Mouse (Mus musculus) spleen, embryonic (tissue): ENCODE data around the gene Ormdl3.

ENCODE experiments used
- CTCF ChIA-PET: fragments of 350-600 bp; sonication (Branson Sonifier 250); formaldehyde crosslinking; loops from one replicate; lab custom pipeline; 2022; lab: Charles Lee

The Ormdl3 gene

DNA sequence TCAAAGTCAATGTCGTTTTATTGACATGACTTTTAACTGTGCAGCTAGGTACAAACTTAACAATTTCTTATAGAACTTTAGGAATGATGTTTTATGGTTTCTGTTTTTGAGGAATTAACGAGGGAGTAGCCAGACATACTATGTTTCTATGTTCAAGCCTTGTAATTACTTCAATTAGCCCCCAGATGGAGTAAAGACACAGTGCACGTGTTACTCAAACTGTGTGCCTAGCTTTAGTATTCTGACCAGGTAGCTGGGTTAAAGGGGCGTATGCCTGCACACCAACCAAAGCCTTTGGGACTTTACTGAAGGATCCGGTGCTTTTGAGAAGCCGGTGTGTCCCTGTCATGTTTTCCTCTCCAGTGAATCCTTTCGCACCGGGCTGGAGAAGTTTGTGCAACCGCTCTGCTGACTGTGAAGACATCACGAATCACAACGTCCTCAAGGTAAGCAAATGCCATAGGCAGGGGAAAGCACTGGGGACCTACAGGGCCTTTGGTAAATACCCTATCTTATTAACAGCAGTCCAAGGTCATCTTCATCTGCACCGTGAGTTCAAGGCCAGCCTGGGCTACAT is 32.0 kb downstream of the Ormdl3 start:
- CTCF ChIA-PET, result interaction anchor here (0.7 kb wide), 1 partner anchor 48 kb away, joined by 11 read pairs; no protein-coding TSS in a partner anchor

DNA sequence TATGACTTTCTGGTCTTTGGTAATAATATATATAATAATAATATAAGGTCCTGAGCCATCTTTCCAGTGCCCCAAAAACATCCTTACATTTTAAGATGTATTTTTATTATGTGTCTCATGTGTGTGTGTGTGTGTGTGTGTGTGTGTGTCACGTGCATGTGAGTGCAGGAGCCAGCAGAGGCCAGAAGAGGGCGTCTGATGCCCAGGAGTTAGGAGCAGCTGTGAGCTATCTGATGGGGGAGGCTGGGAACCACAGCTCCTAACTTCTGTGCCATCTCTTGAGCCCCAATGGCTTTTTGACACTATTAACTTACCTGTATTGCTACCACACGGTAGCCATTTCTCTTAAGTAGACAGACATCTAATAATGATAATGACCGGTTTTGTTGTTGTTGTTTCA is 33.2 kb downstream of the Ormdl3 start:
- CTCF ChIA-PET, result no interaction called here

DNA sequence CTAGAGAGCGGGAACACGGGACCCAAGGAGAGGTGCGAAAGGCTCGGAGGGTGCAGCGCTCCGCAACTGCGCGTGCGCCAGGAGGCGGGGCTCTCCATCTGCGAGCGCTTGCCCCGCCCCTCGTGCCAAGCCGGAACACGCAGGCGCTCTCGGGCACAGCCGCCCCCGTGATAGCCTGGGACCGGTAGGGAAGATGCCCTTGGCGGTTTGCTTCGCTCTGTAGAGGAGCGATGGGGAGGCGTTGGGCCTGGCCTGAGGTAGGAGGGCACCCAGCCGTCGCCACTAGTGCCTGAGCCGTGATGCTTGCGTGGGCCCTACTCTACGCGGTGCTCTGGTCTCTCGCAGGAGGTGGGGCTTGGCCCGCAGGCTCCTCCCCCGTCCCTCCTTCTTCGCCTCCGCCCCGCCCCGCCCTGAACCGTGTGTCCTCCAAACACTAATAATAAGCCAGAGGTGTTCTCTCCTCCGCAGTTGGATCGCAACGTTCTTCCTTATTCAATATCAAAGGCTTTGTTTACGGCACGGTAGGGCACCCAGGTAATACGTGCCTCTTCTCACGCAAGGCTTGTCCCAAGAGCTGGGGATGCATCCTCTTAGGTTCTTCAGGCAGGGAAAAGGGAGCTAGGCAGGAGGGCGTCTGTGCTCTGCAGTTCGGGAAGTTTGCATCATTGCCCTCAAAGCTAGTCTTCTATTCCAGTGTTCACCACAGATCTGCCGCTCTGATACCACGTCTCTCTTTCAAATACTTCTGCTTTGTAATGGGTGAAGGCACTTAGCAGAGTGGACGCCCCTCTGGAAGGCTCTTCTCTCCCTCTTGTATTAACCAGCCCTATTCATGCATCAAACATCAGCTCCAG is 36.0 kb downstream of the Ormdl3 start, which contains the start of gene Zpbp2:
Gene Zpbp2 (plus strand): TSS at position 123 of the 854 bp plus-strand sequence.
- CTCF ChIA-PET, result interaction anchor here (0.6 kb wide), 1 partner anchor 30 kb away, joined by 3 read pairs; no protein-coding TSS in a partner anchor

DNA sequence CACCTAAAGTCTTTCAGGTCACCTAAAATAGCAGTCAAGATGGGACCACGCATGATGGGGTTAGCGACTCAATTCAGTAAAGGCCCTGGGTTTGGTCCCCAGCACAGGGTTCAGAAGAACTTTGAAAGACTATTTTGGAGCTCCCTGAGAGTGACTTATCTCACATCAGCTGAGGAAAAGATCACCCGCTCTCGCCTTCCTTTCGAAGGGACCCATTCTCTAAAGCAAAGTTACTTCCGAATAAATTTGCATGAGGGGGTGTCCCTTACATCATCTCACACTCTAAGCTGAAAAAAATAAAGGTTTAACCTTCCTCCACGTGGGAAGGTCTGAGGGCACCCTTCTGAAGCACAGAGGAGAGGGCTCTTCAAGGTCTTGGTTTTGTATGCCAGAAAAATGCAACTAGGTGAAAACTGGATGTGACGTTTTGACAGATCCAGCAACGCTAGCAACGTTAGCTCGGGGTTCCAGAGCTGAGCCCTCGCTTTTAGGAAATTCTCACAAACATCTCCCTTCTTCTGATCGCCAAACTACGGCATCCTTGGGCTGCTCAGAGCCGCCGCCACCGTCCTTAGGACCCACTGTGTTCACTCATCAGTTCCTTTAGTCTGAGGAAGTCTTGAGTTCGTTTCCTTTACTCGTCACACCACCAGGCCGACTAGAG is 36.7 kb downstream of the Ormdl3 start:
- CTCF ChIA-PET, result no interaction called here

DNA sequence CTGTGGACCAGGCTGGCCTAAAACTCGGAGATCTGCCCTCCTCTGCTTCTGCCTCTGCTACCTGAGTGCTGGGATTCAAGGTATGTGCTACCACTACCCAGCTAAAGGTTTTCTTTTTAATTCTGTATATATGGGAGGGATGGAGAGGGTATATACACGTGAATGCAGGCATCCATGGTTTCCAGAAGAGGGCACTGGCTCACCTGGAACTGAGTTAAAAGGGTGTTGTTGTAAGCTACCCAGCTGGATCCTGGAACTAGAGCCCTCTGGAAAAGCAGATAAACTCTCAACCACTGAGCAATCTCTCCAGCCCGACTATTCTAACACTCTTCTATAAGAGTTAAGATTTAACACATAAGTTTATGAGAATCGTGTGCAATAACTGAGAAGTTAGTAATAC is 37.8 kb downstream of the Ormdl3 start:
- CTCF ChIA-PET, result interaction anchor here (1.3 kb wide), 1 partner anchor 91 kb away, joined by 3 read pairs; no protein-coding TSS in a partner anchor

DNA sequence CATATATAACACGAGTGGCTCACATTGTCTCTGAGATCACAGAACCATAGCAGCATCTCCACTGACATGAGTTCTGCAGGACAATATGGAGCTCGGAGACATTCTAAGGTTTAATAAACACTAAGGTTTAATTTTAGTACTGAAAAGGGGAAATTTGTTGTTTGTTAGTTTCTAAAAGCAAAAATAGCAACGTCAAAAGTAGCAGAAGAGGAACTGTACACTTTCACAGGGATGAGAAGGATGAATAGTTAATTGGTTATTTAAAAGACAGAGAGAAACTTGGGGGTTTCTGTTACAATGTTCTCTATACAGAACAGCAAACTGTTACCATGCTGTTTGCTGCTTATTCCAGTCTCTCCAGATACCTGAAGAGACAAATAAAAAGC is 39.9 kb downstream of the Ormdl3 start:
- CTCF ChIA-PET, result interaction anchor here (1.6 kb wide), 1 partner anchor 9 kb away, joined by 3 read pairs; no protein-coding TSS in a partner anchor

DNA sequence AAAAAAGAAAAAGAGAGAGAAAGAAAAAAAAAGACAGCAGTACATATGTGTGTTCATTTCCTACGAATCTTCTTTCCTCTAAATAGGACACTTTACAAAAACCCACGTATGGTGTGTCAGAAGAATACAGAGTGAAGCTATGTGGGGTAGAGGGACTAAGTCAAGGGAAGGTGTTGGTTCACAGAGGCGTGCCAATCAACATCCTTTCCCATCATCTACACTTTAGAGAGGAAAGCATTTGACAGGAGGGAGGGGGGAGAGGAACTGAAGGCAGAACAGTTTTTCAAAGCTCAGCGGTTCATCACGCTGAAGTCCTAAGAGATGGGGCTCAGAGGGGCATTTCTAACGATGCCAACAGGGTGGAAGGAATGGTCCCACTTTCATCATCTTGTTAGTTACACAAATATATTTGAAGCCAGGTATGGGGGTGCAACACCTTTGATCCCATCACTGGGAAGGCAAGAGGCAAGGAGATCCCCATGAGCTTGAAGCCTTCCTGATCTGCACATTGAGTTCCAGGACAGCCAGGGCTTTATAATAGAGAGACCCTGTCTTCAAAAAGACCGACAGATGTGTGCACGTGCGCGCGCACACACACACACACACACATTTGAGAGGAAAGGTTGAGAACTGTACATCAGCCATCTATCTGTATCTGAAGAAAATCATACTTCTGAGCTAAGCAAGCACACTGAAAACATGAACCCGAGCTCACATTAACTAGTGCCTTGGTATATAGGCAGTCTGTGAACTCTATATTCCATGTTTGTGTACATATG is 40.5 kb downstream of the Ormdl3 start:
- CTCF ChIA-PET, result interaction anchor here (1.1 to 1.6 kb wide), 2 partner anchors 8 to 205 kb away, joined by 3 read pairs; no protein-coding TSS in a partner anchor

DNA sequence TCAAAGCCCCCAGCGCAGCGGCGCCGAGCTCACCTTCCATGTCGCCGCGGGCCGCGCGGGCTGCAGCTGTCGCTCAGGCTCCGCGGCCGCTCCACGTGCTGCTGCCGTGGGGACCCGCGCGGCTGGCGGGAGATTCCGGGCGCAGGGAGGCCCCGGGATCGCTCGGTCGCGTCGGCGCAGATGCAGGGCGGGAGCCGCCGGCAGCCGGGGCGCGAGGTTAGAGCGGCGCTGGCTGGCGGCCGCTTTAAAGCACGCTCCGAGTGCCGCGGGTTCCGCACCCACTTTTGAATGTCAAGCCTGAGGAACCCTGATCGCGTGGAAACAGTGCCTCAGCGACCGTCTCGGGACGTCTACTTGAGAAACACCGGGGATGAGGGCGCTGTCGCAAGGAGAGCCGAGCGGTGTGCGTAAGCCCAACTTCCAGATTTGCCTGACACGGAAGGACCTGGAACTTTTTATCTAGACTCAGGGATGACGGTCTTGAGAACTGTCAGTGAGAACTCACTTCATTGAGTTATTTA is 41.4 kb downstream of the Ormdl3 start, which contains the start of gene Ikzf3:
Gene Ikzf3 (minus strand): TSS at position 321 of the 521 bp plus-strand sequence.
- CTCF ChIA-PET, result interaction anchor here (0.6 to 1.6 kb wide), 4 partner anchors 7 to 204 kb away, joined by 3 to 8 read pairs (median 3); no protein-coding TSS in a partner anchor

DNA sequence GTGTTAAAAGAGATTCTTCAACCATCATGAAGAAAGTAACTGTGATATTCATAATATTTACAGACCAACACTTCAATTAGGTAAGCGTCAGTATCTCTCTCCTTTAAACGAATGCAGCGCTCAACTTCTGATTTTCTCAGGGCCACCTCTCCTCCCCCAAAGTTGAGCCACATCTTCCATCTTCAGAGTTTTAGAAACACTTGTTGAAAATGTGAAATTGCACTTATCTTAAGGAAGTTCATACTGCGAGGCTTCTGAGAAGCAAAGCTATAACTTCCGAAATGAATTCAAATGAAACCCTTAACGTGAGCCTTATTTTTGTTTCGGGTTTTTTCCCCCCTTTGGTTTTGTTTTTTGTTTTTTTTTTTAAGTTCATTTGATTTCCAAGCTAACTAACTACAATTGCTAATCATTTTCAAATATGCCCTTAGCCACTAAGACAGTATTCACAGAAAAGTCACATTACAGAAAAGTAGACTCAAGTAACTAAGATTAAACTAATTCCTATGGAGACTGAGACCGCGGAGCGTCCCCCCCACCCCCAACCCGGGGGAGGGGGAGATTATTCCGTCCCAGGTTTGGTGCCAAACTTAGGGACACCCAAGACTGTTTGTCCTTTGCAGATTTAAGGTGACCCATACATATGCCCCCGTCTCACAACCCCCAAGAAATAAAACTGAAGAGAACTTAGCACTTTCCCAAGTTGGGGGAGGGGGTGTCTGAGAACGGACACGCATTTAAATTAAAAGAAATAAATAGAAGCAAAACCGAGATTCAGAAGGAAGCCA is 42.1 kb downstream of the Ormdl3 start:
- CTCF ChIA-PET, result interaction anchor here (0.6 to 1.2 kb wide), 5 partner anchors 21 to 187 kb away, joined by 3 to 8 read pairs (median 4); partner anchors contain the start of gene Stard3

DNA sequence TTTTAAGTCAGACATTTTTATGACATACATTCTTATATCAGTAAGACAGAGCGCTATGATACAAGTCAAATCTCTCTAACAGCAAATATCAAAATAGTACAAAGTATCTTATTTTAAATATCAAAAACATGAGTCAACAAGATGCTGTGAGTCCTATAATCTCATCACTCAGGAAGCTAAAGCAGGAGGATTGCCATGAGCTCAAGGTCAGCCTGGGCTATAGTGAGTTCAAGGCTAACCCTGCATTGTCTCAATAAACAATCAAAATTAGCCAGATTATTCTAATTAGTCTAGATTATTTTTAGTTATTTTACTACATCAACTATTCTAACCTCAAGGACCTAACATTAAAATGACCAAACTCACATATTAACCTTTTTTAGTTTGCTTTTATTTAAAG is 43.8 kb downstream of the Ormdl3 start:
- CTCF ChIA-PET, result interaction anchor here (0.7 to 1.0 kb wide), 2 partner anchors 17 to 61 kb away, joined by 3 to 7 read pairs; no protein-coding TSS in a partner anchor

DNA sequence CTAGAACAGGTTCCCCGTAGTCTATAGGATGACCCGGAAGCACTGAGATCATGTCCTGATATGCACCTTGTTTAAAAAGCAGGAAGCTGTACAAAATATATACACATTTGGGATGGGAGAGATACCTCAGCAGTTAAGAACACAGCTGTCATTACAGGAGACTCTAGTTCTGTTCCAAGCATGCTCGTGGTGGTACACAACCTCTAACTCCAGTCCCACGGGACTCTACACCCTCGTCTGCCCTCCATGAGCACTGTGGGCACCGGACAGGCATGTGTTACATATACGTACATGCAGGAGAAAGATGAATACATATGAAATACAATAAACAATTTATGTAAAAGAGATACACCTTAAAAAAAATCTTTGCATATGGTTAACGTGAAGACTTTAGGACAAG is 44.6 kb downstream of the Ormdl3 start:
- CTCF ChIA-PET, result interaction anchor here (0.7 kb wide), 1 partner anchor 363 kb away, joined by 3 read pairs; no protein-coding TSS in a partner anchor

DNA sequence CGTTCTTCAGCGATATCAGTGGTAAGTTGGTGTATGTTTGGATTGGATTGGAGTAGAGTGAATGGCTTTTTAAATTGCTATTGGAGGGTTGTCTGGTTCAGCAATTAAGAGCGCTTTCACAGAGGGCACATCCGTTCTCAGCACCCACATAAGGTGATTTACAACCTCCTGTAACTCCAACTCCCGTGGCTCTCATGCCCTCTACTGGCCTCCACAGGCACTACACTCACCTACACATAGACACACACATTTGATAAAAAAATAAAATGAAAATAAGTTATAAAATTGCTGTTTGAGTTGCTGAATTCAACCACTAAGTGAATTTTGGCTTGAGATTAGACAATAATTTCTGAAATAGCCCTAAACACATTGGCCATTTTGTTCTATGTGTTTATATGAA is 46.8 kb downstream of the Ormdl3 start:
- CTCF ChIA-PET, result interaction anchor here (1.0 to 1.2 kb wide), 2 partner anchors 9 to 22 kb away, joined by 4 read pairs; no protein-coding TSS in a partner anchor

DNA sequence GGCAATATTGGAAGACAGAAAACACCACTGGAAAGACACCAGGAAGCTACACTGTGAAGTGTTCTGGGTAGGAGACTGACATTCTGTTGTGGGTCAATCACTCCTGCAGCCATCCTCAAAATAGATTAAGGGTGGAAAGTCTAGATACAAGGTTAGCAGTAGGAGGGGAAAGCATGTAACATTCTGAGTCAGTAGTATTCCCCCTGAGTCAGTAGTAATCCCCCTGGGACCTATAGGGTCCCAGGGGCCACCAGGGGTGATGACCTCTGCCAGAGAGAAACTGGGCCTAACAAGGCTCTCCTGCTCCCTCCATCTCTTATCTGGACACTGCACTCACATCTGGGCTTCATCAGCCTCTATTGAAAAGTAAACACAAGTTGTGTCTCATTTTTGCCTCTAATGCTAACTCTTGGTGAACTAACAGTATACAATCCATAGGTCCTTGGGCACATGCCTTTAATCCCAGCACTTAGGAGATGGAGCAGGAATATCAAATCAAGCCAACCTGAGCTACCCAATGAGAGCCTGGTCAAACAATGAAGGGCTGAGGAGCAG is 49.6 kb downstream of the Ormdl3 start:
- CTCF ChIA-PET, result interaction anchor here (1.1 kb wide), 1 partner anchor 9 kb away, joined by 3 read pairs; no protein-coding TSS in a partner anchor
